Mouse (Mus musculus) cerebellum, adult 8-10 months (tissue): Measurements from ENCODE around the gene Olfr538.
"Not testable (repeated sequence)": the region's sequence is repeated elsewhere in the genome, so short reads cannot be mapped to it uniquely, and the experiment has no call there.

Source experiments
- DNase-seq: peaks from one replicate; pipeline ENCODE4 v3.0.0; 2022

Olfr538 gene

GRCm38 (mm10) chr7:140567586-140567985, at the start of gene Olfr538:
TSS of gene Olfr538 (plus strand) at chr7:140567886.
- no peak for DNase-seq

GRCm38 (mm10) chr7:140539746-140540145, 27.9 kb upstream of the Olfr538 start:
- DNase-seq, result no peak

- DNase-seq, result not testable (repeated sequence)
Observed at GRCm38 (mm10) chr7:140600969-140601368, 33.3 kb downstream of the Olfr538 start, which contains the start of gene Olfr46. TSS of gene Olfr46 (plus strand) at chr7:140601269.
